Mouse (Mus musculus): ENCODE measurements around the gene Bcl11a.

GRCm38 (mm10) chr11:24147698-24148097 is 69.8 kb downstream of the Bcl11a start:
- TF ChIP-seq GATA1 (IDR thresholded peaks at IDR 0.05; ENCODE audit: borderline replicate concordance, low read length) (no peak), FLI1 (IDR thresholded peaks at IDR 0.05; ENCODE audit: low read length) (no peak)

Measured in megakaryocyte, embryonic 14.5 days (primary cell).